Mouse (Mus musculus) liver, adult 2 months (tissue): Measurements from ENCODE around the gene Srpx. TPM values are rescaled to one million over a fixed set of nuclear protein-coding genes. Genes with fewer than 3 reads are reported as not detected.

Experiments used
- DNase-seq: peaks from one replicate; pipeline ENCODE4 v3.0.0-alpha.2; 2011; ENCODE audit warnings: low read depth, low spot score; ENCODE audit errors: extremely low read depth
- H3K27ac ChIP-seq: fragments of 200-500 bp; replicated peaks from 2 replicates; pipeline ENCODE4 v1.5.1; 2012; ENCODE audit warnings: low read depth, mild to moderate bottlenecking, control low read depth, inconsistent platforms, low read length; ENCODE audit not compliant: insufficient read depth
- H3K27me3 ChIP-seq: fragments of 200-500 bp; 2 replicates; pipeline ENCODE4 v1.6.1; 2012; ENCODE audit warnings: mild to moderate bottlenecking, moderate library complexity, low read length, inconsistent platforms; ENCODE audit not compliant: control insufficient read depth, insufficient read depth
- H3K36me3 ChIP-seq: fragments of 200-500 bp; 2 replicates; pipeline ENCODE4 v1.6.1; 2012; ENCODE audit warnings: low read length, inconsistent platforms; ENCODE audit not compliant: control insufficient read depth, insufficient read depth
- H3K4me1 ChIP-seq: fragments of 200-500 bp; 2 replicates; pipeline ENCODE4 v1.6.1; 2011; ENCODE audit warnings: low read length; ENCODE audit not compliant: control insufficient read depth, insufficient read depth
- H3K4me3 ChIP-seq: fragments of 200-500 bp; 2 replicates; pipeline ENCODE4 v1.5.1; 2011; ENCODE audit warnings: low read depth, mild to moderate bottlenecking, control low read depth, low read length, moderate library complexity; ENCODE audit not compliant: insufficient read depth
- H3K79me2 ChIP-seq: fragments of 200-500 bp; 2 replicates; pipeline ENCODE4 v1.6.1; 2012; ENCODE audit warnings: inconsistent platforms, mild to moderate bottlenecking, low read length, moderate library complexity; ENCODE audit not compliant: control insufficient read depth, insufficient read depth
- H3K9ac ChIP-seq: fragments of 200-500 bp; 2 replicates; pipeline ENCODE4 v1.6.1; 2012; ENCODE audit warnings: low read depth, mild to moderate bottlenecking, control low read depth, inconsistent platforms, low read length
- CTCF ChIP-seq: fragments of 200-500 bp; IDR thresholded peaks from 2 replicates; pipeline ENCODE4 v1.5.1; 2011; ENCODE audit warnings: low read depth, low read length, control low read depth
- POLR2A ChIP-seq: fragments of 200-500 bp; IDR thresholded peaks from 2 replicates; pipeline ENCODE4 v1.6.1; 2011; ENCODE audit warnings: low read length, control low read depth; ENCODE audit not compliant: insufficient read depth; ENCODE audit errors: extremely low read depth
- WGBS: fragments of 180-500 bp; shearing (Covaris S2); methylation state at CpG from one replicate; pipeline ENCODE4 v1.1.7; 2018; 5-methylcytosine and 5-hydroxymethylcytosine counted together
- polyA plus RNA-seq: library from polyadenylated mRNA; depleted of rRNA; stranded (reverse); fragments of >200 nt; gene quantifications from 2 replicates; pipeline ENCODE4 v1.2.3, GENCODE M21; 2012
- total RNA-seq: library from RNA; depleted of rRNA; stranded (reverse); fragments of >200 nt; gene quantifications from 2 replicates; pipeline ENCODE4 v1.2.3, GENCODE M21; 2014

Gene Srpx
- total and polyA plus RNA-seq, 2 experiments: 0.46 to 1.4 TPM

- Histone ChIP-seq H3K9ac (no peak overlapping the region), H3K36me3 (no peaks in the 10 kb centered on the region), H3K79me2 (no peaks in the 10 kb centered on the region), H3K27me3 (no peaks in the 10 kb centered on the region), H3K4me1 (no peaks in the 10 kb centered on the region), H3K4me3 (no peak overlapping the region), H3K27ac (no peak overlapping the region)
- peak; percentile 2 for DNase-seq
- no peak for TF ChIP-seq CTCF
- TF ChIP-seq POLR2A: no peak
- WGBS: 27% methylated on average over 1 of the region's 1 CpGs
Measured at GRCm38 (mm10) chrX:10102739-10103138, 14.8 kb downstream of the Srpx start.

GRCm38 (mm10) chrX:10095797-10096196 is 21.7 kb downstream of the Srpx start:
- Histone ChIP-seq H3K36me3 (no peaks in the 10 kb centered on the region), H3K9ac (no peak overlapping the region), H3K4me3 (no peak overlapping the region), H3K79me2 (no peaks in the 10 kb centered on the region), H3K27ac (no peak overlapping the region), H3K27me3 (no peaks in the 10 kb centered on the region), H3K4me1 (no peaks in the 10 kb centered on the region)
- TF ChIP-seq CTCF (no peak), POLR2A (no peak)
- 84% methylated on average over 3 of the region's 3 CpGs for WGBS
- DNase-seq: no peak

GRCm38 (mm10) chrX:10080385-10080784 is 37.1 kb downstream of the Srpx start:
- H3K4me1 ChIP-seq: no peaks in the 10 kb centered on the region
- DNase-seq: no peak
- no peaks in the 10 kb centered on the region for H3K36me3 ChIP-seq
- H3K27ac ChIP-seq: no peak overlapping the region
- no peaks in the 10 kb centered on the region for H3K79me2 ChIP-seq
- no peak overlapping the region for H3K9ac ChIP-seq
- WGBS: 91% methylated on average over 3 of the region's 3 CpGs
- no peaks in the 10 kb centered on the region for H3K27me3 ChIP-seq
- TF ChIP-seq CTCF: no peak
- no peak for TF ChIP-seq POLR2A
- no peak overlapping the region for H3K4me3 ChIP-seq

DNA sequence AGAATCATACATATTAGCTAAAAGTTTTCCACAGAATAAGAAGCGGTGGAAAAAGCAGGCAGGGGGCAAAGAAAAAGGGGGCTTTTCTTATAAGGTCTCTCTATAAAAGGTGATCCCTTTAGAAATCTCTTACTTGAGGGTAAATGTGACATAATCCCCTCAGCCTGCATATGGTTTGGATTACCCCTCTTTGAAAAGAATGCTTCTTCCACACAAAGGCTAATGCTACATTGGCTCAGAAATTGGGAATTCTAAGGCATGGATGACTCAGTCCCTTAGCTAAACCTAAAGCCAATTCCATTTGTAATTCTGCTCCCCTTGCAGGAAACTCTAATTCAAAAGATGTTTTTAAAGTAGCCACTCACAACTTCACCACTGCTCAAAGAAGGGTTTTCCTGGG is 37.5 kb downstream of the Srpx start:
- Histone ChIP-seq H3K79me2 (no peaks in the 10 kb centered on the region), H3K27me3 (no peaks in the 10 kb centered on the region), H3K4me1 (no peaks in the 10 kb centered on the region), H3K4me3 (no peak overlapping the region), H3K27ac (no peak overlapping the region), H3K9ac (no peak overlapping the region), H3K36me3 (no peaks in the 10 kb centered on the region)
- no peak for TF ChIP-seq CTCF
- no peak for TF ChIP-seq POLR2A
- no peak for DNase-seq
- WGBS: 88% methylated on average over 1 of the region's 1 CpGs

- H3K36me3 ChIP-seq: no peaks in the 10 kb centered on the region
- H3K27me3 ChIP-seq: no peaks in the 10 kb centered on the region
- 66% methylated on average over 3 of the region's 3 CpGs for WGBS
- TF ChIP-seq POLR2A (no peak), CTCF (no peak)
- H3K4me1 ChIP-seq: no peaks in the 10 kb centered on the region
- H3K27ac ChIP-seq: no peak overlapping the region
- no peak overlapping the region for H3K9ac ChIP-seq
- H3K4me3 ChIP-seq: no peak overlapping the region
- no peak for DNase-seq
- no peaks in the 10 kb centered on the region for H3K79me2 ChIP-seq
Measured at GRCm38 (mm10) chrX:10073966-10074365, 43.5 kb downstream of the Srpx start.

GRCm38 (mm10) chrX:10071529-10071928 is 46.0 kb downstream of the Srpx start:
- Histone ChIP-seq H3K27me3 (no peaks in the 10 kb centered on the region), H3K36me3 (no peaks in the 10 kb centered on the region), H3K79me2 (no peaks in the 10 kb centered on the region), H3K4me1 (no peaks in the 10 kb centered on the region), H3K4me3 (no peak overlapping the region), H3K9ac (no peak overlapping the region), H3K27ac (no peak overlapping the region)
- TF ChIP-seq CTCF (no peak), POLR2A (no peak)
- WGBS: 86% methylated on average over 2 of the region's 2 CpGs
- no peak for DNase-seq
